Mouse (Mus musculus) bone marrow, adult 2 months (tissue): ENCODE measurements around the gene Irs3.

Experiments used
- CTCF ChIP-seq: fragments of 200-500 bp; IDR thresholded peaks from 2 replicates; pipeline ENCODE4 v1.5.1; 2011; ENCODE audit warnings: low read length, control low read depth; ENCODE audit not compliant: control insufficient read depth, insufficient read depth
- POLR2A ChIP-seq: fragments of 200-500 bp; IDR thresholded peaks from 2 replicates; pipeline ENCODE4 v1.6.1; 2011; ENCODE audit warnings: low read depth, mild to moderate bottlenecking, control low read depth, low read length, borderline replicate concordance; ENCODE audit not compliant: control insufficient read depth

DNA sequence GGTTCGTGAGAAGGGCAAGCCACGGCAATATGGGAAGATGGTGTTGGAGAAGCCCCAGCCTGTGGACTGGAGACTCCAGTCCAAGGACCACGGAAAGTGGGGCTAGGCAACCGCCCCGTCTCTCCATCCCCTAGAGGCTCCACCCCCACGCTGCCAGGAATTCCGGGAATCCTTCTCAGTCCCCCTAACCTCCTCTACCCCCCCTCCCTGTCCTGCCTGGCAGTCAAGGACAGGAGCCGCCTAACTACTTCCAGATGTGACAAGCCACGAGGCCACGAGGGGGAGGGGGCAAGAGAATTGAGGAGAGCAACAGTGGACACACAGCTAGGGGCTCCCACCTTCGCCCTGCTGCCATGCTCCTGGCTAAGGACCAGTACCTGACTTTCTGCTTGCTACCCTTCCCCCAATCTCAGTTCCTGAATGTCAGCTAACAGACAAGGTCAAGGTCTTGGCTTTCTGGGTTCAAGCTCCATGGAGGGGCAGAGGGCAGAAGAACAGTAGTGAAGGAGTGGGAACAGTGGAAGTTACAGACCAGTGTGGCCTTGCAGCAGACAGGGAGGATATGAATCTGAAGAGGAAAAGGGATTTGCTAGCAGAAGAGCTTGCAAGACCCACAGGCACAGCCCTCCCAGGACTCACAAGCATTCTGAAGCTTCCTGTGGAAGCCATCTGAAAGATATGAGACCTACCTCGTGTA is 34.8 kb downstream of the Irs3 start:
- TF ChIP-seq CTCF = no peak
- no peak for TF ChIP-seq POLR2A
